Comparison of ENCODE assay signal across 8 mouse cellular contexts in the genomic region with DNA sequence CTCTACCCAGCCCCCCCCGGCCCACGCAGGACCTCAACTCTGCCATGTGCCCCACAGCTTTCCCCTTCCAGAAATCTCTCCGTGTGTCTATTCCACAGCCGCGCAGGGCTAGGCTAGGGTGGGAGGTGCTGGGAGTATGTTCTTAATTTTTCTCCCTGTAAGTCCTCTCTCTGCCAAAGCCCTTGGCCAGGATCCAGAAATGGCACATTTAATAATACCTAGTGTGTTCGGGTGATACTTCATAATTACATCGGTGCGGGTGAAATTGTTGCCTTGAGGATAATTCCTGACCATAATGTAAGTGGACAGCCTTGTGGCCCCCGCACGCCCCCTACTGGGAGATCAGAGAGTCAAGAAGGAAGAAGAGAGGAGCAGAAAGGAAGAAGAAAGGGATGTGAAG.
DNase-seq lines count a peak whose midpoint lies in the region; ATAC-seq and TF ChIP-seq lines count a peak whose summit lies in the region.

No protein-coding gene starts in this region.

- TF ChIP-seq POLR2A in olfactory bulb, adult 2 months (IDR thresholded peaks at IDR 0.05; ENCODE audit: insufficient read depth, low read depth, low read length) = no peak

- peak; percentile 53 for DNase-seq in forebrain, embryonic 10.5 days (ENCODE audit: extremely low spot score, low spot score)
- DNase-seq in cerebellum, postnatal 4 days (ENCODE audit: low spot score in 2 of 2) = peak; percentile 47 to 70
- peak; percentile 66 for DNase-seq in gastrocnemius, postnatal 10 days
- DNase-seq in kidney, adult 11 months = peak; percentile 44
- peak; percentile 25 to 63 for DNase-seq in left cerebral cortex, postnatal 10 days (ENCODE audit: extremely low spot score in 1 of 2, low spot score in 2 of 2)
- peak; percentile 16 for DNase-seq in yolk sac, embryonic 10.5 days (ENCODE audit: low spot score)

- 0 out of 2 replicates have a peak, but pooled peaks have one; percentile 12 for TF ChIP-seq CTCF in olfactory bulb, adult 2 months (IDR thresholded peaks at IDR 0.05; ENCODE audit: insufficient read depth, low read depth, low read length)

- H3K36me3 ChIP-seq in forebrain, embryonic 10.5 days (replicated peaks) = no peaks in the 10 kb centered on the region
- H3K36me3 ChIP-seq in forebrain, embryonic 15.5 days = no peaks in the 10 kb centered on the region

- no peaks in the 10 kb centered on the region for H3K27me3 ChIP-seq in forebrain, embryonic 10.5 days (ENCODE audit: poor library complexity, severe bottlenecking)
- no peaks in the 10 kb centered on the region for H3K27me3 ChIP-seq in forebrain, embryonic 15.5 days

- H3K27ac ChIP-seq in forebrain, embryonic 10.5 days = peak overlapping the region; percentile 9; the same call in 1 of the 2 replicates
- H3K27ac ChIP-seq in forebrain, embryonic 15.5 days (replicated peaks) = no peak overlapping the region
- peak overlapping the region; percentile 39 for H3K27ac ChIP-seq in olfactory bulb, adult 2 months (ENCODE audit: insufficient read depth, low read depth, low read length)

- WGBS in forebrain, embryonic 10.5 days = 66% methylated on average over 10 of the region's 10 CpGs
- WGBS in forebrain, embryonic 15.5 days = 39% methylated on average over 10 of the region's 10 CpGs
- WGBS in olfactory bulb, adult 2 months = 10% methylated on average over 10 of the region's 10 CpGs

- H3K4me2 ChIP-seq in forebrain, embryonic 15.5 days (replicated peaks) = no peak overlapping the region

- H3K9ac ChIP-seq in forebrain, embryonic 15.5 days (replicated peaks) = no peak overlapping the region

- H3K9me3 ChIP-seq in forebrain, embryonic 10.5 days = no peaks in the 10 kb centered on the region
- no peaks in the 10 kb centered on the region for H3K9me3 ChIP-seq in forebrain, embryonic 15.5 days

- intact Hi-C loops in left cerebral cortex, postnatal 10 days (cut with DNase I) = loop anchor here (10.0 kb wide), 1 partner anchor 160 kb away; no protein-coding TSS in a partner anchor

- no peak overlapping the region for H3K4me3 ChIP-seq in forebrain, embryonic 10.5 days
- H3K4me3 ChIP-seq in forebrain, embryonic 15.5 days = no peak overlapping the region
- no peak overlapping the region for H3K4me3 ChIP-seq in olfactory bulb, adult 2 months (ENCODE audit: insufficient read depth, low read depth, low read length)

- H3K4me1 ChIP-seq in forebrain, embryonic 10.5 days = peaks cover 27% of the 10 kb centered on the region
- H3K4me1 ChIP-seq in forebrain, embryonic 15.5 days = peaks cover 10% of the 10 kb centered on the region
- H3K4me1 ChIP-seq in olfactory bulb, adult 2 months (ENCODE audit: control insufficient read depth, insufficient read depth, low read length) = peaks cover 9% of the 10 kb centered on the region; the same call in 1 of the 2 replicates

- no peak; the same call in 1 of the 2 replicates for ATAC-seq in forebrain, embryonic 15.5 days (replicated peaks)

Comparison
In these comparisons a context has a peak if more than half of its experiments do, and no peak if none do; other contexts are left out.
1. DNase-seq: peak in every context shown above with its lines; median percentile 66 in gastrocnemius, postnatal 10 days; 58 in cerebellum, postnatal 4 days; 53 in forebrain, embryonic 10.5 days; 44 in kidney, adult 11 months; 44 in left cerebral cortex, postnatal 10 days; 16 in yolk sac, embryonic 10.5 days.